Comparison of ENCODE assay signal across 15 mouse cellular contexts in genomic region chr4:123235835-123236430, GRCm38 (mm10). TPM values are rescaled to one million over a fixed set of nuclear protein-coding genes. Genes with fewer than 3 reads are reported as not detected.
DNase-seq lines count a peak whose midpoint lies in the region; ATAC-seq lines count a peak whose summit lies in the region.
"Had no signal": no experiment of that assay in that cellular context is flagged by ENCODE, and none has a peak within 500 bp of the region (broad histone marks: within the 10 kb centered on the region; RNA-seq: fewer than 3 reads in every experiment).

No protein-coding gene starts in this region.

- H3K4me3 ChIP-seq in heart, embryonic 10.5 days: no peak overlapping the region
- peak overlapping the region; percentile 30 for H3K4me3 ChIP-seq in kidney, embryonic 16.5 days (ENCODE audit: low read length)
- no peak overlapping the region for H3K4me3 ChIP-seq in neural tube, embryonic 11.5 days (ENCODE audit: low read depth, low read length)
- H3K4me3 ChIP-seq: liver, embryonic 13.5 days; midbrain, embryonic 12.5 days had no signal

- no peaks in the 10 kb centered on the region for H3K36me3 ChIP-seq in heart, embryonic 10.5 days
- no peaks in the 10 kb centered on the region for H3K36me3 ChIP-seq in kidney, embryonic 16.5 days (ENCODE audit: insufficient read depth, low read length)
- no peaks in the 10 kb centered on the region for H3K36me3 ChIP-seq in neural tube, embryonic 11.5 days (ENCODE audit: control insufficient read depth, insufficient read depth, low read length)
- H3K36me3 ChIP-seq: liver, embryonic 13.5 days; midbrain, embryonic 12.5 days had no signal

- intact Hi-C loops in heart, postnatal 36 days (cut with DNase I): no loop called here

- peak overlapping the region; percentile 60 for H3K4me2 ChIP-seq in kidney, embryonic 16.5 days (replicated peaks; ENCODE audit: low read depth, low read length)
- peak overlapping the region; percentile 8; the same call in 1 of the 2 replicates for H3K4me2 ChIP-seq in neural tube, embryonic 11.5 days (ENCODE audit: low read depth)
- H3K4me2 ChIP-seq: liver, embryonic 13.5 days; midbrain, embryonic 12.5 days had no signal

- H3K27ac ChIP-seq in heart, embryonic 10.5 days: peak overlapping the region; percentile 32; the same call in 1 of the 2 replicates
- H3K27ac ChIP-seq in kidney, embryonic 16.5 days (ENCODE audit: low read length): peak overlapping the region; percentile 87; the same call in 1 of the 2 replicates
- peak overlapping the region; percentile 49 for H3K27ac ChIP-seq in neural tube, embryonic 11.5 days (ENCODE audit: low read depth, low read length)
- H3K27ac ChIP-seq: liver, embryonic 13.5 days; midbrain, embryonic 12.5 days had no signal

- DNase-seq in heart, embryonic 10.5 days (ENCODE audit: low spot score): no peak
- no peak for DNase-seq in heart, postnatal 36 days
- DNase-seq in kidney, postnatal 14 days: no peak
- DNase-seq in embryo, embryonic 9.5 days (ENCODE audit: extremely low spot score): peak; percentile 51
- DNase-seq in neural tube, embryonic 11.5 days (ENCODE audit: low spot score): no peak
- DNase-seq in left cerebral cortex, adult 8-10 months (ENCODE audit: low spot score in 2 of 2): no peak
- DNase-seq in layer of hippocampus, postnatal 25 days (ENCODE audit: extremely low spot score in 1 of 2, low spot score in 1 of 2): no peak
- DNase-seq: cerebellum, postnatal 14 days; kidney, adult 9 months; liver, embryonic 13.5 days; right cerebral cortex, postnatal 4 days had no signal

- 58% methylated on average over 9 of the region's 9 CpGs for WGBS in heart, embryonic 10.5 days
- 53% methylated on average over 9 of the region's 9 CpGs for WGBS in kidney, embryonic 16.5 days
- 35% methylated on average over 9 of the region's 9 CpGs for WGBS in neural tube, embryonic 11.5 days

- ATAC-seq in kidney, embryonic 16.5 days (ENCODE audit: low FRiP score, low TSS enrichment): no peak
- no peak for ATAC-seq in neural tube, embryonic 11.5 days (ENCODE audit: insufficient read depth, low FRiP score, low TSS enrichment)
- ATAC-seq: activated CD4-positive, CD25-positive, alpha-beta regulatory T cell, adult 4 months had no signal

- H3K27me3 ChIP-seq in heart, embryonic 10.5 days (ENCODE audit: insufficient read depth, poor library complexity, severe bottlenecking): peaks cover 85% of the 10 kb centered on the region
- no peaks in the 10 kb centered on the region for H3K27me3 ChIP-seq in kidney, embryonic 16.5 days (ENCODE audit: insufficient read depth, low read length)
- peaks cover 17% of the 10 kb centered on the region; the same call in 1 of the 2 replicates for H3K27me3 ChIP-seq in neural tube, embryonic 11.5 days (ENCODE audit: control insufficient read depth, insufficient read depth, low read length)

- no peaks in the 10 kb centered on the region for H3K9me3 ChIP-seq in heart, embryonic 10.5 days
- no peaks in the 10 kb centered on the region for H3K9me3 ChIP-seq in kidney, embryonic 16.5 days (ENCODE audit: low read length)
- no peaks in the 10 kb centered on the region for H3K9me3 ChIP-seq in neural tube, embryonic 11.5 days (ENCODE audit: control insufficient read depth, low read length)
- H3K9me3 ChIP-seq: liver, embryonic 13.5 days; midbrain, embryonic 12.5 days had no signal

- peaks cover 64% of the 10 kb centered on the region for H3K4me1 ChIP-seq in heart, embryonic 10.5 days
- H3K4me1 ChIP-seq in kidney, embryonic 16.5 days (ENCODE audit: insufficient read depth, low read length): peaks cover 84% of the 10 kb centered on the region
- H3K4me1 ChIP-seq in neural tube, embryonic 11.5 days (ENCODE audit: control insufficient read depth, insufficient read depth, low read length): peaks cover 22% of the 10 kb centered on the region
- H3K4me1 ChIP-seq: liver, embryonic 13.5 days had no signal

- H3K9ac ChIP-seq in kidney, embryonic 16.5 days (replicated peaks; ENCODE audit: low read length): peak overlapping the region; percentile 54
- no peak overlapping the region for H3K9ac ChIP-seq in neural tube, embryonic 11.5 days (ENCODE audit: low read length)
- H3K9ac ChIP-seq: liver, embryonic 13.5 days; midbrain, embryonic 12.5 days had no signal

RNA-seq across cellular contexts. Expression of gene Heyl, which starts 2.6 kb away (rescaled TPM):
- 3.2 and 3.9 TPM in 2 replicates for polyA plus RNA-seq in heart, embryonic 10.5 days (2016; fragmentation: Nextera tagmentation; extraction: Ambion mirVana)
- total RNA-seq in heart, postnatal 36 days (2021): 10 to 100 TPM; 19.5 to 20.7 TPM
- 48.8 and 50.7 TPM in 2 replicates for polyA plus RNA-seq in kidney, embryonic 16.5 days (2015; fragmentation: Nextera tagmentation; extraction: Ambion mirVana)
- polyA plus RNA-seq in neural tube, embryonic 11.5 days (2014; fragmentation: Nextera tagmentation; extraction: Ambion mirVana): 27.2 and 34.0 TPM in 2 replicates
- 1 to 10 TPM; 3.9 to 6.5 (median 5.9) TPM for total RNA-seq in left cerebral cortex, adult 8-10 months (2022)
- 1 to 10 TPM; 3.9 to 4.8 TPM for total RNA-seq in layer of hippocampus, postnatal 25 days (2021)
- total RNA-seq: MEL had no signal
- polyA plus RNA-seq: activated CD4-positive, CD25-positive, alpha-beta regulatory T cell, adult 4 months had no signal

RNA-seq across cellular contexts. Expression of gene Pabpc4, which starts 26.2 kb away (rescaled TPM):
- 70.4 and 73.3 TPM in 2 replicates for polyA plus RNA-seq in heart, embryonic 10.5 days (2016; fragmentation: Nextera tagmentation; extraction: Ambion mirVana)
- 100 to 1,000 TPM; 325 to 393 TPM for total RNA-seq in heart, postnatal 36 days (2021)
- 45.0 and 47.7 TPM in 2 replicates for polyA plus RNA-seq in kidney, embryonic 16.5 days (2015; fragmentation: Nextera tagmentation; extraction: Ambion mirVana)
- polyA plus RNA-seq in neural tube, embryonic 11.5 days (2014; fragmentation: Nextera tagmentation; extraction: Ambion mirVana): 41.4 and 46.6 TPM in 2 replicates
- total RNA-seq in left cerebral cortex, adult 8-10 months (2022): 10 to 100 TPM; 40.2 to 43.2 (median 42.4) TPM
- total RNA-seq in layer of hippocampus, postnatal 25 days (2021): 10 to 100 TPM; 46.3 to 46.5 TPM

RNA-seq across cellular contexts. Expression of gene Nt5c1a, which starts 34.6 kb away (rescaled TPM):
- 0.31 and 0.46 TPM in 2 replicates for polyA plus RNA-seq in heart, embryonic 10.5 days (2016; fragmentation: Nextera tagmentation; extraction: Ambion mirVana)
- 10 to 100 TPM; 45.5 to 58.6 TPM for total RNA-seq in heart, postnatal 36 days (2021)
- polyA plus RNA-seq in kidney, embryonic 16.5 days (2015; fragmentation: Nextera tagmentation; extraction: Ambion mirVana): 0.25 and 0.28 TPM in 2 replicates
- not detected in 2 replicates for polyA plus RNA-seq in neural tube, embryonic 11.5 days (2014; fragmentation: Nextera tagmentation; extraction: Ambion mirVana)
- 10 to 100 TPM; 10.1 to 14.5 (median 12.5) TPM for total RNA-seq in left cerebral cortex, adult 8-10 months (2022)
- total RNA-seq in layer of hippocampus, postnatal 25 days (2021): 10 to 100 TPM; 15.7 to 16.3 TPM
- total RNA-seq: MEL had no signal
- polyA plus RNA-seq: activated CD4-positive, CD25-positive, alpha-beta regulatory T cell, adult 4 months; liver, embryonic 13.5 days; midbrain, embryonic 12.5 days had no signal

RNA-seq across cellular contexts. Expression of gene Hpcal4, which starts 52.9 kb away (rescaled TPM):
- polyA plus RNA-seq in heart, embryonic 10.5 days (2016; fragmentation: Nextera tagmentation; extraction: Ambion mirVana): 0.41 and 1.3 TPM in 2 replicates
- under 1 TPM; 0.08 TPM for total RNA-seq in heart, postnatal 36 days (2021)
- polyA plus RNA-seq in kidney, embryonic 16.5 days (2015; fragmentation: Nextera tagmentation; extraction: Ambion mirVana): 1.3 and 1.7 TPM in 2 replicates
- polyA plus RNA-seq in neural tube, embryonic 11.5 days (2014; fragmentation: Nextera tagmentation; extraction: Ambion mirVana): 0.80 and 1.7 TPM in 2 replicates
- total RNA-seq in left cerebral cortex, adult 8-10 months (2022): 100 to 1,000 TPM; 419 to 526 (median 447) TPM
- 100 to 1,000 TPM; 486 to 540 TPM for total RNA-seq in layer of hippocampus, postnatal 25 days (2021)
- total RNA-seq: MEL had no signal
- polyA plus RNA-seq: activated CD4-positive, CD25-positive, alpha-beta regulatory T cell, adult 4 months; liver, embryonic 13.5 days had no signal

Comparison
In these comparisons a context has a peak if more than half of its experiments do, and no peak if none do; other contexts are left out.
1. H3K27ac ChIP-seq: peak in every context shown above with its lines; median percentile 87 in kidney, embryonic 16.5 days; 49 in neural tube, embryonic 11.5 days; 32 in heart, embryonic 10.5 days.
2. RNA of gene Pabpc4, which starts 26.2 kb away (total RNA-seq): 325 to 393 TPM in heart, postnatal 36 days; 46.3 to 46.5 TPM in layer of hippocampus, postnatal 25 days and 40.2 to 43.2 TPM in left cerebral cortex, adult 8-10 months; every median in the first group is over 4 times any median in the second.